Mouse (Mus musculus): Measurements from ENCODE around the gene Tchhl1. TPM values are rescaled to one million over a fixed set of nuclear protein-coding genes. Genes with fewer than 3 reads are reported as not detected.
A peak's percentile ranks its signal among the peaks of the same experiment; 100 is the strongest.
"Not testable (repeated sequence)": the region's sequence is repeated elsewhere in the genome, so short reads cannot be mapped to it uniquely, and the experiment has no call there.

Tchhl1 gene
- polyA plus RNA-seq (2014; fragmentation: Nextera tagmentation; extraction: Ambion mirVana): not detected in 2 replicates

DNA sequence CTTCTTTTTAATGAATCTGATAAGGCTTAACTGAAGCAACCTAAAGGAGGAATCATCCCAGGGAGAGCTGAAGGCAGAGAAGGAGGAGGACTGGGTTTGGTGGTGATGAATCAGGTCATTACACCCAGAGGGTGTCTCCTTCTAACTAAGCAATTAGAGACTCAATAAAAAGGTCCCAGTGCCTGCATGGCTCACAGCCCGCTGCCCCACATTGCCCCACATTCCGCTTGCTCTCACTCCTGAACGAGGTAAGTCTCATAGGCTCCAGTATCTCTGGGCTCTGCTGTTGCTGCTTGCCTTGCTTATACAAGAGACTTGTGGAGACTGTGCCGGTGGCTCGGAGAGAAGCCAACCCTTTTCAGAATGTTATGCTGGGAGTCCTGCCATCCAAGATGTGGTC lies at the start of gene Tchhl1:
TSS of gene Tchhl1 (plus strand) at position 194 of the 400 bp plus-strand sequence.
- H3K4me1 ChIP-seq (ENCODE audit: control insufficient read depth, insufficient read depth, low read length): no peaks in the 10 kb centered on the region
- WGBS: 79% methylated on average over 5 of the region's 5 CpGs
- no peak within 1 kb of the TSS for H3K27ac ChIP-seq (ENCODE audit: low read depth, low read length)
- no peak within 1 kb of the TSS for H3K4me2 ChIP-seq
- no peaks in the 10 kb centered on the region for H3K9me3 ChIP-seq (ENCODE audit: control insufficient read depth, low read length)
- H3K4me3 ChIP-seq (ENCODE audit: low read depth, low read length): no peak within 1 kb of the TSS
- ATAC-seq (ENCODE audit: low FRiP score) (no peak), DNase-seq (ENCODE audit: low spot score, missing footprints) (no peak)
- H3K27me3 ChIP-seq (ENCODE audit: control insufficient read depth, insufficient read depth, low read length): no peaks in the 10 kb centered on the region
- H3K36me3 ChIP-seq (ENCODE audit: control insufficient read depth, insufficient read depth, low read length): no peaks in the 10 kb centered on the region
- no peak within 1 kb of the TSS for H3K9ac ChIP-seq (ENCODE audit: low read length)

DNA sequence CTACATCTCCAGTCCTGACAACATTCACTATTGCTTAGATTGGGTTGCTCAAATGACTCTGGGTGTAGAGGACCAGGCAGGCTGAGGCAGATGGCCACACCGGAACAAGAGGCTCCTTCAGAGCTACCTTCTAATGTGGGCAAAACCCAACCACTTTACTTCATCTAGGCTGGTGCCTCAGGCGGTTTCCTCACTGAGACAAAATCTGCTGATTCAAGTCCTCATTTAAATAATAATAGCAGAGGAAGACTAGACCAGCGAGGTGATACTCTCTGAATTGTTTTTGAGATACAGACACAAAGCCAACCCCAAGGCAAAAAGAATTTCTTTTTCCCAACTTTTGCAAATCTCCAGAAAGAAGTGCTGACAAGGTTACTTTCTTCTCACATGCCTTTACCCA lies 36.9 kb upstream of the Tchhl1 start:
- 37% methylated on average over 3 of the region's 3 CpGs for WGBS
- Histone ChIP-seq H3K4me2 (no peak overlapping the region), H3K27me3 (ENCODE audit: control insufficient read depth, insufficient read depth, low read length) (no peaks in the 10 kb centered on the region), H3K4me3 (ENCODE audit: low read depth, low read length) (no peak overlapping the region), H3K4me1 (ENCODE audit: control insufficient read depth, insufficient read depth, low read length) (no peaks in the 10 kb centered on the region), H3K36me3 (ENCODE audit: control insufficient read depth, insufficient read depth, low read length) (no peaks in the 10 kb centered on the region), H3K9me3 (ENCODE audit: control insufficient read depth, low read length) (no peaks in the 10 kb centered on the region), H3K27ac (ENCODE audit: low read depth, low read length) (no peak overlapping the region), H3K9ac (ENCODE audit: low read length) (no peak overlapping the region)
- ATAC-seq (ENCODE audit: low FRiP score) (no peak), DNase-seq (ENCODE audit: low spot score, missing footprints) (no peak)

DNA sequence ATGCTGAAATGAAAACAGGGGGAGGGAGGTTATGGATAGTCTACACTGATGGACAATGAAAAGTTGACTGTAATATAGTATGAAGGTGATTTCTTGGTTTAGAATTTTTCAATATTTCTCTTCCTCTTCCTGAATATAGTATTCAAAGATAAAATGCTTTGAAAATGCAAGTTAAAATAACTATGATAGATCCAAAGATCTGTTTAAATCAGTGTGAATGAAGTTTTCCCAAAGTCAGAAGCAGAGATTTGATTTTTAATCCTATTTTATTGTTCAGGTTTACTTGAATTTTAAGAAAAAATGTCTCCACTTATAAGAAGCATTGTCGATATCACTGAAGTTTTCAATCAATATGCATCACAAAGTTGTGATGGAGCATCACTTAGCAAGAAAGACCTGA lies 26.5 kb upstream of the Tchhl1 start, which contains the start of gene Tchh:
TSS of gene Tchh (plus strand) at position 301 of the 400 bp plus-strand sequence.
- peaks cover 4% of the 10 kb centered on the region for H3K4me1 ChIP-seq (ENCODE audit: control insufficient read depth, insufficient read depth, low read length)
- peaks cover 28% of the 10 kb centered on the region for H3K27me3 ChIP-seq (ENCODE audit: control insufficient read depth, insufficient read depth, low read length)
- no peak for ATAC-seq (ENCODE audit: low FRiP score)
- no peak within 1 kb of the TSS for H3K9ac ChIP-seq (ENCODE audit: low read length)
- H3K4me3 ChIP-seq (ENCODE audit: low read depth, low read length): no peak within 1 kb of the TSS
- H3K27ac ChIP-seq (ENCODE audit: low read depth, low read length): no peak within 1 kb of the TSS
- peak within 1 kb of the TSS; percentile 82 for H3K4me2 ChIP-seq
- DNase-seq (ENCODE audit: low spot score, missing footprints): no peak
- no peaks in the 10 kb centered on the region for H3K36me3 ChIP-seq (ENCODE audit: control insufficient read depth, insufficient read depth, low read length)
- H3K9me3 ChIP-seq (ENCODE audit: control insufficient read depth, low read length): no peaks in the 10 kb centered on the region
- 87% methylated on average over 1 of the region's 1 CpGs for WGBS

DNA sequence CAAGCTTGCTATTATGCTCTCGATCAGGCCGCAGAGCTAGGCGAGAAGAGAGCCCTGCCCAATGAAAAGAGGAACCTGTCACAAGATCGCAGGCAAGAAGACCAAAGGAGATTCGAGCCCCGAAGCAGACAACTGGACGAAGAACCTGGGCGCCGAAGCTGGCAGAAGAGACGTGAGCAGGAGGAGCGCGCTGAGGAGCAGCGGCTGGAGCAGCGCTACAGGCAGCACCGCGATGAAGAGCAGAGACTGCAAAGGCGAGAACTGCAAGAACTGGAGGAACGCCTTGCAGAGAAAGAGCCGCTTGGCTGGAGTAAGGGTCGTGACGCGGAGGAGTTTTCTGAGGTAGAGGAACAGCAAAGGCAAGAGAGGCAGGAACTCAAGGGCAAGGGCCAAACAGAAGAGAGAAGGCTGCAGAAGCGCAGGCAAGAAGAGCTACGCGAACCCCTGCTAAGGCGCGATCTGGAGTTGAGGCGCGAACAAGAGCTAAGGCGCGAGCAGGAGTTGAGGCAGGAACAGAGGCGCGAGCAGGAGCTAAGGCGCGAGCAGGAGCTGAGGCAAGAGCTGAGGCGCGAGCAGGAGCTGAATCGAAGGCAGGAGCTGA lies 25.0 kb upstream of the Tchhl1 start:
- Histone ChIP-seq H3K27me3 (ENCODE audit: control insufficient read depth, insufficient read depth, low read length) (peaks cover 38% of the 10 kb centered on the region), H3K9ac (ENCODE audit: low read length) (no peak overlapping the region)

GRCm38 (mm10) chr3:93444343-93445164 lies 24.0 kb upstream of the Tchhl1 start:
- WGBS: under 1% methylated on average over 56 of the region's 56 CpGs
- H3K9me3 ChIP-seq (ENCODE audit: control insufficient read depth, low read length): no peaks in the 10 kb centered on the region
- no peak overlapping the region for H3K27ac ChIP-seq (ENCODE audit: low read depth, low read length)
- H3K27me3 ChIP-seq (ENCODE audit: control insufficient read depth, insufficient read depth, low read length): peaks cover 38% of the 10 kb centered on the region
- peak overlapping the region; percentile 82 for H3K4me2 ChIP-seq
- H3K36me3 ChIP-seq (ENCODE audit: control insufficient read depth, insufficient read depth, low read length): no peaks in the 10 kb centered on the region
- H3K4me3 ChIP-seq (ENCODE audit: low read depth, low read length): peak overlapping the region; percentile 53
- ATAC-seq (ENCODE audit: low FRiP score) (peak; percentile 84), DNase-seq (ENCODE audit: low spot score, missing footprints) (peak; percentile 98)
- peaks cover 4% of the 10 kb centered on the region for H3K4me1 ChIP-seq (ENCODE audit: control insufficient read depth, insufficient read depth, low read length)
- H3K9ac ChIP-seq (ENCODE audit: low read length): peak overlapping the region; percentile 62

More for the DNA sequence above, 25.0 kb upstream of the Tchhl1 start:
- peak overlapping the region; percentile 53 for H3K4me3 ChIP-seq (ENCODE audit: low read depth, low read length)
- DNase-seq (ENCODE audit: low spot score, missing footprints): peak; percentile 97
- ATAC-seq (ENCODE audit: low FRiP score): no peak
- H3K36me3 ChIP-seq (ENCODE audit: control insufficient read depth, insufficient read depth, low read length): no peaks in the 10 kb centered on the region
- WGBS: under 1% methylated on average over 38 of the region's 38 CpGs
- no peak overlapping the region for H3K27ac ChIP-seq (ENCODE audit: low read depth, low read length)
- H3K4me2 ChIP-seq: peak overlapping the region; percentile 82
- H3K4me1 ChIP-seq (ENCODE audit: control insufficient read depth, insufficient read depth, low read length): peaks cover 4% of the 10 kb centered on the region
- no peaks in the 10 kb centered on the region for H3K9me3 ChIP-seq (ENCODE audit: control insufficient read depth, low read length)

DNA sequence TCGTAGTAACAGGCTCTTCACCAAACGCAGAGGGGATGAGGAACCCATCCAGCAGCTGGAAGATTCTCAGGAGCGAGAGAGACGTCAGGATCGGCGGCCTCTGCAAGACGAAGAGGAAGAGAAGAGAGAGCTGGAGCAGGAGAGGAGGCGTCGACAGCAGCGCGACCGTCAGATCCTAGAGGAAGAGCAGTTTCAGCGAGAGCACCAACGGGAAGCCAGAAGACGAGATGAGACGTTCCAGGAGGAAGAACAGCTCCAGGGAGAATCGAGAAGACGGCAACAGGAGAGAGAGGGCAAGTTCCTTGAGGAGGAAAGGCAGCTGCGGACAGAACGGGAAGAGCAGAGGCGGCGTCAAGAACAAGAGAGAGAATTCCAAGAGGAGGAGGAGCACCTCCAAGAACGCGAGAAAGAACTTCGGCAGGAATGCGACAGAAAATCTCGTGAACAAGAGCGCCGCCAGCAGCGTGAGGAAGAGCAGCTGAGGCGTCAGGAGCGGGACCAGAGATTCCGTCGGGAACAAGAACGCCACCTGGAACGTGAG lies 23.3 kb upstream of the Tchhl1 start:
- WGBS: 0% methylated on average over 36 of the region's 36 CpGs
- Histone ChIP-seq H3K27me3 (ENCODE audit: control insufficient read depth, insufficient read depth, low read length) (peaks cover 40% of the 10 kb centered on the region), H3K27ac (ENCODE audit: low read depth, low read length) (no peak overlapping the region)

DNA sequence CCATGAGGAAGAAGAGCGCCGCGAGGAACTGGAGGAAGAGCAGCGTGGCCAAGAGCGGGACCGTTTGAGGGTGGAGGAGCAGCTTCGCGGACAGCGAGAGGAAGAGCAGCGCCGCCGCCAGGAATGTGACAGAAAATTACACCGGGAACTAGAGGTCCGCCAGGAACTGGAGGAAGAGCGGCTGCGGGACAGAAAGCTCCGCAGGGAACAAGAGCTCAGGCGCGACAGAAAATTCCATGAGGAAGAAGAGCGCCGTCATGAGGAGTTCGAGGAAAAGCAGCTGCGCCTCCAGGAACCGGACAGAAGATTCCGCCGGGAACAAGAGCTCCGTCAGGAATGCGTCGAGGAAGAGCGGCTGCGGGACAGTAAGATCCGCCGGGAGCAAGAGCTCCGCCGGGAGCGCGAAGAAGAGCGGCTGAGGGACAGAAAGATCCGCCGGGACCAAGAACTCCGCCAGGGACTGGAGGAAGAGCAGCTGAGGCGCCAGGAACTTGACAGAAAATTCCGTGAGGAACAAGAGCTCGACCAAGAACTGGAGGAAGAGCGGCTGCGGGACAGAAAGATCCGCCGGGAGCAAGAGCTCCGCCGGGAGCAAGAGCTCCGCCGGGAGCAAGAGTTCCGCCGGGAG lies 22.3 kb upstream of the Tchhl1 start:
- Histone ChIP-seq H3K9ac (ENCODE audit: low read length) (peak overlapping the region; percentile 45), H3K36me3 (ENCODE audit: control insufficient read depth, insufficient read depth, low read length) (no peaks in the 10 kb centered on the region), H3K9me3 (ENCODE audit: control insufficient read depth, low read length) (no peaks in the 10 kb centered on the region), H3K4me1 (ENCODE audit: control insufficient read depth, insufficient read depth, low read length) (peaks cover 4% of the 10 kb centered on the region), H3K4me2 (peak overlapping the region; percentile 82), H3K27me3 (ENCODE audit: control insufficient read depth, insufficient read depth, low read length) (peaks cover 40% of the 10 kb centered on the region), H3K4me3 (ENCODE audit: low read depth, low read length) (peak overlapping the region; percentile 53), H3K27ac (ENCODE audit: low read depth, low read length) (no peak overlapping the region)
- under 1% methylated on average over 54 of the region's 54 CpGs for WGBS
- ATAC-seq (ENCODE audit: low FRiP score): no peak
- DNase-seq (ENCODE audit: low spot score, missing footprints): peak; percentile 97

More for the DNA sequence above, 23.3 kb upstream of the Tchhl1 start:
- Histone ChIP-seq H3K9me3 (ENCODE audit: control insufficient read depth, low read length) (no peaks in the 10 kb centered on the region), H3K9ac (ENCODE audit: low read length) (peak overlapping the region; percentile 62), H3K4me1 (ENCODE audit: control insufficient read depth, insufficient read depth, low read length) (peaks cover 4% of the 10 kb centered on the region), H3K4me3 (ENCODE audit: low read depth, low read length) (peak overlapping the region; percentile 53), H3K36me3 (ENCODE audit: control insufficient read depth, insufficient read depth, low read length) (no peaks in the 10 kb centered on the region), H3K4me2 (peak overlapping the region; percentile 82)
- DNase-seq (ENCODE audit: low spot score, missing footprints) (peak; percentile 93), ATAC-seq (ENCODE audit: low FRiP score) (no peak)

- not testable (repeated sequence) for ATAC-seq (ENCODE audit: low FRiP score); H3K9me3 ChIP-seq (ENCODE audit: control insufficient read depth, low read length); H3K27ac ChIP-seq (ENCODE audit: low read depth, low read length); H3K4me1 ChIP-seq (ENCODE audit: control insufficient read depth, insufficient read depth, low read length); DNase-seq (ENCODE audit: low spot score, missing footprints); H3K36me3 ChIP-seq (ENCODE audit: control insufficient read depth, insufficient read depth, low read length)
- Histone ChIP-seq H3K9ac (ENCODE audit: low read length) (peak overlapping the region; percentile 45), H3K4me2 (peak overlapping the region; percentile 82), H3K27me3 (ENCODE audit: control insufficient read depth, insufficient read depth, low read length) (peaks cover 40% of the 10 kb centered on the region), H3K4me3 (ENCODE audit: low read depth, low read length) (peak overlapping the region; percentile 53)
- WGBS: 2% methylated on average over 32 of the region's 32 CpGs
Measured at GRCm38 (mm10) chr3:93446756-93447137, 21.8 kb upstream of the Tchhl1 start.

All from midbrain, embryonic 11.5 days (tissue).